Mouse (Mus musculus): ENCODE data around the gene Mpg. TPM values are rescaled to one million over a fixed set of nuclear protein-coding genes. Genes with fewer than 3 reads are reported as not detected.

The Mpg gene
- polyA plus RNA-seq (2012; rRNA removed) (27.1 and 27.9 TPM in 2 replicates), polyA plus RNA-seq (2014; fragmentation: Nextera tagmentation; extraction: Ambion mirVana) (40.1 and 43.9 TPM in 2 replicates)

- H3K4me1 ChIP-seq (ENCODE audit: control insufficient read depth, insufficient read depth, low read length): peaks cover 40% of the 10 kb centered on the region
- peak within 1 kb of the TSS; percentile 87 for H3K4me2 ChIP-seq (replicated peaks; ENCODE audit: low read depth, low read length, severe bottlenecking)
- peak; percentile 96 for TF ChIP-seq POLR2A (IDR thresholded peaks at IDR 0.05; ENCODE audit: borderline replicate concordance, extremely low read depth, insufficient read depth, insufficient read length)
- peak; percentile 86 for DNase-seq (ENCODE audit: low spot score)
- H3K4me3 ChIP-seq (replicated peaks; ENCODE audit: low read length): peak within 1 kb of the TSS; percentile 68
- H3K9ac ChIP-seq (ENCODE audit: low read depth, low read length, severe bottlenecking): peak within 1 kb of the TSS; percentile 81
- peak; percentile 79 for ATAC-seq (ENCODE audit: low FRiP score, low read depth)
- H3K27ac ChIP-seq (replicated peaks; ENCODE audit: low read depth, low read length): peak within 1 kb of the TSS; percentile 88
- peaks cover 23% of the 10 kb centered on the region for H3K36me3 ChIP-seq (ENCODE audit: control insufficient read depth, insufficient read depth, low read length)
- no peaks in the 10 kb centered on the region for H3K27me3 ChIP-seq (ENCODE audit: control insufficient read depth, insufficient read depth, low read length)
- H3K9me3 ChIP-seq (ENCODE audit: control insufficient read depth, low read length): no peaks in the 10 kb centered on the region
- WGBS: 3% methylated on average over 44 of the region's 47 CpGs
These were observed at the start of gene Mpg for GRCm38 (mm10) chr11:32226124-32226871. Gene Mpg (plus strand): TSS chr11:32226505.

- Histone ChIP-seq H3K27me3 (ENCODE audit: control insufficient read depth, insufficient read depth, low read length) (no peaks in the 10 kb centered on the region), H3K4me3 (replicated peaks; ENCODE audit: low read length) (no peak overlapping the region), H3K9ac (ENCODE audit: low read depth, low read length, severe bottlenecking) (no peak overlapping the region), H3K4me1 (ENCODE audit: control insufficient read depth, insufficient read depth, low read length) (no peaks in the 10 kb centered on the region), H3K4me2 (replicated peaks; ENCODE audit: low read depth, low read length, severe bottlenecking) (no peak overlapping the region), H3K36me3 (ENCODE audit: control insufficient read depth, insufficient read depth, low read length) (no peaks in the 10 kb centered on the region), H3K27ac (replicated peaks; ENCODE audit: low read depth, low read length) (no peak overlapping the region), H3K9me3 (ENCODE audit: control insufficient read depth, low read length) (no peaks in the 10 kb centered on the region)
- TF ChIP-seq POLR2A (IDR thresholded peaks at IDR 0.05; ENCODE audit: borderline replicate concordance, extremely low read depth, insufficient read depth, insufficient read length): no peak
- ATAC-seq (ENCODE audit: low FRiP score, low read depth) (no peak), DNase-seq (ENCODE audit: low spot score) (no peak)
- 77% methylated on average over 1 of the region's 1 CpGs for WGBS
These were observed 47.8 kb upstream of the Mpg start for GRCm38 (mm10) chr11:32178506-32178905.

- H3K27ac ChIP-seq (replicated peaks; ENCODE audit: low read depth, low read length): no peak overlapping the region
- DNase-seq (ENCODE audit: low spot score): no peak
- no peak overlapping the region for H3K9ac ChIP-seq (ENCODE audit: low read depth, low read length, severe bottlenecking)
- no peak overlapping the region for H3K4me2 ChIP-seq (replicated peaks; ENCODE audit: low read depth, low read length, severe bottlenecking)
- ATAC-seq (ENCODE audit: low FRiP score, low read depth): no peak
- no peaks in the 10 kb centered on the region for H3K27me3 ChIP-seq (ENCODE audit: control insufficient read depth, insufficient read depth, low read length)
- H3K9me3 ChIP-seq (ENCODE audit: control insufficient read depth, low read length): no peaks in the 10 kb centered on the region
- 82% methylated on average over 4 of the region's 4 CpGs for WGBS
- no peaks in the 10 kb centered on the region for H3K36me3 ChIP-seq (ENCODE audit: control insufficient read depth, insufficient read depth, low read length)
- no peak overlapping the region for H3K4me3 ChIP-seq (replicated peaks; ENCODE audit: low read length)
- no peak for TF ChIP-seq POLR2A (IDR thresholded peaks at IDR 0.05; ENCODE audit: borderline replicate concordance, extremely low read depth, insufficient read depth, insufficient read length)
- no peaks in the 10 kb centered on the region for H3K4me1 ChIP-seq (ENCODE audit: control insufficient read depth, insufficient read depth, low read length)
These were observed 45.1 kb upstream of the Mpg start for GRCm38 (mm10) chr11:32181246-32181645.

- ATAC-seq (ENCODE audit: low FRiP score, low read depth) (no peak), DNase-seq (ENCODE audit: low spot score) (peak; percentile 80)
- no peak overlapping the region for H3K27ac ChIP-seq (replicated peaks; ENCODE audit: low read depth, low read length)
- no peak overlapping the region for H3K4me2 ChIP-seq (replicated peaks; ENCODE audit: low read depth, low read length, severe bottlenecking)
- H3K9me3 ChIP-seq (ENCODE audit: control insufficient read depth, low read length): no peaks in the 10 kb centered on the region
- no peak for TF ChIP-seq POLR2A (IDR thresholded peaks at IDR 0.05; ENCODE audit: borderline replicate concordance, extremely low read depth, insufficient read depth, insufficient read length)
- H3K4me3 ChIP-seq (replicated peaks; ENCODE audit: low read length): no peak overlapping the region
- H3K36me3 ChIP-seq (ENCODE audit: control insufficient read depth, insufficient read depth, low read length): no peaks in the 10 kb centered on the region
- 50% methylated on average over 23 of the region's 25 CpGs for WGBS
- H3K4me1 ChIP-seq (ENCODE audit: control insufficient read depth, insufficient read depth, low read length): no peaks in the 10 kb centered on the region
- H3K27me3 ChIP-seq (ENCODE audit: control insufficient read depth, insufficient read depth, low read length): no peaks in the 10 kb centered on the region
- H3K9ac ChIP-seq (ENCODE audit: low read depth, low read length, severe bottlenecking): no peak overlapping the region
These were observed 44.1 kb upstream of the Mpg start for GRCm38 (mm10) chr11:32181973-32182868.

- Histone ChIP-seq H3K9ac (ENCODE audit: low read depth, low read length, severe bottlenecking) (no peak overlapping the region), H3K4me2 (replicated peaks; ENCODE audit: low read depth, low read length, severe bottlenecking) (no peak overlapping the region), H3K27me3 (ENCODE audit: control insufficient read depth, insufficient read depth, low read length) (no peaks in the 10 kb centered on the region), H3K4me3 (replicated peaks; ENCODE audit: low read length) (no peak overlapping the region), H3K36me3 (ENCODE audit: control insufficient read depth, insufficient read depth, low read length) (no peaks in the 10 kb centered on the region), H3K4me1 (ENCODE audit: control insufficient read depth, insufficient read depth, low read length) (no peaks in the 10 kb centered on the region), H3K27ac (replicated peaks; ENCODE audit: low read depth, low read length) (no peak overlapping the region), H3K9me3 (ENCODE audit: control insufficient read depth, low read length) (no peaks in the 10 kb centered on the region)
- no peak for ATAC-seq (ENCODE audit: low FRiP score, low read depth)
- TF ChIP-seq POLR2A (IDR thresholded peaks at IDR 0.05; ENCODE audit: borderline replicate concordance, extremely low read depth, insufficient read depth, insufficient read length): no peak
- DNase-seq (ENCODE audit: low spot score): no peak
- WGBS: 80% methylated on average over 8 of the region's 8 CpGs
These were observed 41.8 kb upstream of the Mpg start for GRCm38 (mm10) chr11:32184469-32184868.
